Mouse (Mus musculus) C2C12 (cell line): Measurements from ENCODE around the gene Pprc1.

ENCODE experiments used
- CEBPB ChIP-seq: IDR thresholded peaks from one replicate; pipeline ENCODE4 v1.6.1; 2011; ENCODE audit warnings: low read depth, mild to moderate bottlenecking, control low read depth, moderate library complexity
- CTCF ChIP-seq: IDR thresholded peaks from one replicate; pipeline ENCODE4 v1.5.1; 2011; ENCODE audit not compliant: control insufficient read depth, insufficient read depth, insufficient read length
- MAX ChIP-seq: IDR thresholded peaks from one replicate; pipeline ENCODE4 v1.6.1; 2011; ENCODE audit warnings: mild to moderate bottlenecking, control low read depth
- MYOG ChIP-seq: IDR thresholded peaks from one replicate; pipeline ENCODE4 v1.6.1; 2011; ENCODE audit not compliant: control insufficient read depth, insufficient read length; ENCODE audit errors: extremely low read depth
- USF1 ChIP-seq: IDR thresholded peaks from one replicate; pipeline ENCODE4 v1.6.1; 2011; ENCODE audit warnings: low read depth, mild to moderate bottlenecking, control low read depth, moderate library complexity

DNA sequence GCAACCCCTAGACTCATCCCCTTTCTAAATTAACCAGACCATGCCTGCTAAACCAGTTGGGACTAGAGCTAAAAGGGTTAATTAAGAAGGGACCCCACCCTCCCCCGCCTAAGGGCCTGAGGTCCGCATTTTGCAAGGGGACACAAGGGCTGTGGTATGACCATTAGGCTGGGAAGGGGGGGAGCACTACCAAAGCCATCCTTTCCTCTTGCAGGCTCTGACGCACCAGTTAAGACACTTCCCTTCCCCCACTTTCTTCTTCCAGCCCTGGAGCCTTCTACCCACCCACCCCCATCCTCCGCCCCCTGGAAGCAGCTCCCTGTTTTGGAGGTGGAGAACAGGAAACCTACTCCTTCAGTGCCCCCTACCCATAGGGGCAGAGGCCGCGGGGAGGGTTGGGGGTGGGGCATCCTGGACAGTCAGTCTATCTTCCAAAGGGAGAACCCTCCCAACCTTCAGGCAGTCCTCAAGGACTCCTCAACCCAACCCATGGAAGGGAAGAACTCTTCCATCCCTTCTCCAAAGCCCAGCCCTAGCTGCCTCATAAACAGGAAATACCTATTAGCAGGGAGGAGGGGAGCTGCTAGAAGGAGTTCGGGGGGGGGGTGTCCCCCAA lies 1.1 kb downstream of the Pprc1 start:
- TF ChIP-seq MAX = no peak
- TF ChIP-seq USF1 = no peak
- no peak for TF ChIP-seq CTCF
- no peak for TF ChIP-seq CEBPB
- TF ChIP-seq MYOG = no peak
